Mouse (Mus musculus) neural tube, embryonic 11.5 days (tissue): ENCODE data around the gene Otulin. TPM values are rescaled to one million over a fixed set of nuclear protein-coding genes. Genes with fewer than 3 reads are reported as not detected.

Experiments
- ATAC-seq: fragments of 200-750 bp; cut with Nextera tagmentation; 2 replicates; pipeline ENCODE4 v1.8.0; 2017; ENCODE audit warnings: moderate number of reproducible peaks, mild to moderate bottlenecking, moderate TSS enrichment, moderate library complexity; ENCODE audit not compliant: insufficient read depth, low FRiP score, low TSS enrichment
- DNase-seq: peaks from one replicate; pipeline ENCODE4 v3.0.0-alpha.2; 2015; ENCODE audit warnings: low spot score
- H3K27ac ChIP-seq: fragments of 300-500 bp; sonication (generic); 2 replicates; pipeline ENCODE4 v1.5.1; 2014; ENCODE audit warnings: low read depth, mild to moderate bottlenecking, low read length
- H3K27me3 ChIP-seq: fragments of 300-500 bp; sonication (generic); 2 replicates; pipeline ENCODE4 v1.6.1; 2014; ENCODE audit warnings: mild to moderate bottlenecking, low read length, mixed read lengths; ENCODE audit not compliant: control insufficient read depth, insufficient read depth
- H3K36me3 ChIP-seq: fragments of 300-500 bp; sonication (generic); 2 replicates; pipeline ENCODE4 v1.6.1; 2014; ENCODE audit warnings: mild to moderate bottlenecking, low read length, moderate library complexity, mixed read lengths; ENCODE audit not compliant: control insufficient read depth, insufficient read depth
- H3K4me1 ChIP-seq: fragments of 300-500 bp; sonication (generic); 2 replicates; pipeline ENCODE4 v1.6.1; 2014; ENCODE audit warnings: low read length, mixed read lengths; ENCODE audit not compliant: control insufficient read depth, insufficient read depth
- H3K4me2 ChIP-seq: fragments of 300-500 bp; sonication (generic); 2 replicates; pipeline ENCODE4 v1.6.1; 2014; ENCODE audit warnings: low read depth, mild to moderate bottlenecking, moderate library complexity
- H3K4me3 ChIP-seq: fragments of 300-500 bp; sonication (generic); 2 replicates; pipeline ENCODE4 v1.5.1; 2014; ENCODE audit warnings: low read depth, low read length
- H3K9ac ChIP-seq: fragments of 300-500 bp; sonication (generic); 2 replicates; pipeline ENCODE4 v1.6.1; 2014; ENCODE audit warnings: mild to moderate bottlenecking, low read length
- H3K9me3 ChIP-seq: fragments of 300-500 bp; sonication (generic); 2 replicates; pipeline ENCODE4 v1.6.1; 2016; ENCODE audit warnings: low read length; ENCODE audit not compliant: control insufficient read depth
- WGBS: fragments of 180-500 bp; shearing (Covaris S2); extraction: QIAGEN DNeasy Blood & Tissue Kit; methylation state at CpG from one replicate; pipeline ENCODE4 v1.1.7; 2014; 5-methylcytosine and 5-hydroxymethylcytosine counted together
- polyA plus RNA-seq: library from polyadenylated mRNA; unstranded; fragments of >200 nt; fragmentation: Nextera tagmentation; extraction: Ambion mirVana; gene quantifications from 2 replicates; pipeline ENCODE4 v1.2.1, GENCODE M21; 2014

The Otulin gene
- polyA plus RNA-seq, 1 experiment from 2014 or later = 32.8 TPM

- Histone ChIP-seq H3K4me3 (no peak overlapping the region), H3K27me3 (no peaks in the 10 kb centered on the region), H3K4me1 (no peaks in the 10 kb centered on the region), H3K4me2 (no peak overlapping the region), H3K9me3 (no peaks in the 10 kb centered on the region), H3K27ac (no peak overlapping the region), H3K9ac (no peak overlapping the region), H3K36me3 (no peaks in the 10 kb centered on the region)
- DNase-seq = peak; percentile 0
- 92% methylated on average over 6 of the region's 6 CpGs for WGBS
- ATAC-seq = no peak
Measured at GRCm38 (mm10) chr15:27661696-27662095, 31.2 kb upstream of the Otulin start.

- H3K9me3 ChIP-seq = no peaks in the 10 kb centered on the region
- no peaks in the 10 kb centered on the region for H3K4me1 ChIP-seq
- H3K4me2 ChIP-seq = no peak overlapping the region
- ATAC-seq (0 out of 2 replicates have a peak, but pooled peaks have one; percentile 50), DNase-seq (peak; percentile 84)
- H3K27ac ChIP-seq = no peak overlapping the region
- H3K36me3 ChIP-seq = no peaks in the 10 kb centered on the region
- H3K9ac ChIP-seq = no peak overlapping the region
- H3K4me3 ChIP-seq = no peak overlapping the region
- whole genome bisulfite sequencing = 49% methylated on average over 17 of the region's 17 CpGs
- H3K27me3 ChIP-seq = no peaks in the 10 kb centered on the region
Measured at GRCm38 (mm10) chr15:27659592-27660244, 29.2 kb upstream of the Otulin start.

- no peaks in the 10 kb centered on the region for H3K4me1 ChIP-seq
- H3K27me3 ChIP-seq = no peaks in the 10 kb centered on the region
- ATAC-seq = no peak
- no peak overlapping the region for H3K4me3 ChIP-seq
- no peak overlapping the region for H3K9ac ChIP-seq
- no peaks in the 10 kb centered on the region for H3K36me3 ChIP-seq
- WGBS = 85% methylated on average over 5 of the region's 5 CpGs
- DNase-seq = no peak
- H3K4me2 ChIP-seq = no peak overlapping the region
- H3K27ac ChIP-seq = no peak overlapping the region
- no peaks in the 10 kb centered on the region for H3K9me3 ChIP-seq
Measured at GRCm38 (mm10) chr15:27659143-27659542, 28.6 kb upstream of the Otulin start.

- Histone ChIP-seq H3K9me3 (no peaks in the 10 kb centered on the region), H3K9ac (no peak overlapping the region), H3K27ac (no peak overlapping the region), H3K4me3 (no peak overlapping the region), H3K27me3 (no peaks in the 10 kb centered on the region), H3K36me3 (no peaks in the 10 kb centered on the region), H3K4me2 (no peak overlapping the region), H3K4me1 (no peaks in the 10 kb centered on the region)
- ATAC-seq (no peak), DNase-seq (peak; percentile 8)
- WGBS = 86% methylated on average over 4 of the region's 4 CpGs
Measured at GRCm38 (mm10) chr15:27658356-27658755, 27.9 kb upstream of the Otulin start.

- Histone ChIP-seq H3K4me2 (no peak overlapping the region), H3K4me1 (no peaks in the 10 kb centered on the region)
- ATAC-seq = no peak
Measured at GRCm38 (mm10) chr15:27657866-27658265, 27.4 kb upstream of the Otulin start.

GRCm38 (mm10) chr15:27656626-27657025, 26.1 kb upstream of the Otulin start:
- Histone ChIP-seq H3K9me3 (no peaks in the 10 kb centered on the region), H3K27ac (no peak overlapping the region), H3K4me2 (no peak overlapping the region), H3K36me3 (no peaks in the 10 kb centered on the region), H3K4me1 (no peaks in the 10 kb centered on the region), H3K4me3 (no peak overlapping the region), H3K27me3 (no peaks in the 10 kb centered on the region), H3K9ac (no peak overlapping the region)
- ATAC-seq (no peak), DNase-seq (no peak)
- 84% methylated on average over 9 of the region's 9 CpGs for WGBS

More at GRCm38 (mm10) chr15:27657866-27658265, 27.4 kb upstream of the Otulin start:
- no peak overlapping the region for H3K27ac ChIP-seq
- H3K9ac ChIP-seq = no peak overlapping the region
- no peaks in the 10 kb centered on the region for H3K9me3 ChIP-seq
- H3K4me3 ChIP-seq = no peak overlapping the region
- DNase-seq = no peak
- no peaks in the 10 kb centered on the region for H3K36me3 ChIP-seq
- no peaks in the 10 kb centered on the region for H3K27me3 ChIP-seq
- WGBS = 93% methylated on average over 10 of the region's 10 CpGs

GRCm38 (mm10) chr15:27655015-27655414, 24.5 kb upstream of the Otulin start:
- ATAC-seq (no peak), DNase-seq (peak; percentile 59)
- H3K27ac ChIP-seq = no peak overlapping the region
- no peaks in the 10 kb centered on the region for H3K9me3 ChIP-seq
- H3K36me3 ChIP-seq = no peaks in the 10 kb centered on the region
- no peak overlapping the region for H3K4me2 ChIP-seq
- WGBS = 21% methylated on average over 5 of the region's 5 CpGs
- no peaks in the 10 kb centered on the region for H3K27me3 ChIP-seq
- no peak overlapping the region for H3K4me3 ChIP-seq
- H3K9ac ChIP-seq = no peak overlapping the region
- H3K4me1 ChIP-seq = no peaks in the 10 kb centered on the region

- no peak overlapping the region for H3K9ac ChIP-seq
- H3K27ac ChIP-seq = no peak overlapping the region
- ATAC-seq (no peak), DNase-seq (no peak)
- WGBS = 58% methylated on average over 3 of the region's 3 CpGs
- no peaks in the 10 kb centered on the region for H3K36me3 ChIP-seq
- no peaks in the 10 kb centered on the region for H3K9me3 ChIP-seq
- no peak overlapping the region for H3K4me2 ChIP-seq
- H3K27me3 ChIP-seq = no peaks in the 10 kb centered on the region
- H3K4me3 ChIP-seq = no peak overlapping the region
- no peaks in the 10 kb centered on the region for H3K4me1 ChIP-seq
Measured at GRCm38 (mm10) chr15:27647686-27648085, 17.2 kb upstream of the Otulin start.

GRCm38 (mm10) chr15:27646665-27647064, 16.2 kb upstream of the Otulin start:
- DNase-seq (no peak), ATAC-seq (no peak)
- Histone ChIP-seq H3K36me3 (no peaks in the 10 kb centered on the region), H3K27me3 (no peaks in the 10 kb centered on the region), H3K4me2 (no peak overlapping the region), H3K4me3 (no peak overlapping the region), H3K9ac (no peak overlapping the region), H3K9me3 (no peaks in the 10 kb centered on the region), H3K27ac (no peak overlapping the region), H3K4me1 (no peaks in the 10 kb centered on the region)
- 93% methylated on average over 8 of the region's 8 CpGs for WGBS
